Mouse (Mus musculus): ENCODE results near the gene S100a6. TPM values are rescaled to one million over a fixed set of nuclear protein-coding genes. Genes with fewer than 3 reads are reported as not detected.

The S100a6 gene
- polyA plus RNA-seq, 1 experiment: 90.6 TPM

GRCm38 (mm10) chr3:90617586-90617985, 4.9 kb downstream of the S100a6 start:
- 3% methylated on average over 1 of the region's 1 CpGs for WGBS
- H3K27ac ChIP-seq (ENCODE audit: insufficient read depth, low read length): no peak overlapping the region
- H3K4me3 ChIP-seq (ENCODE audit: extremely low read depth, insufficient read depth, insufficient read length): no peak overlapping the region
- peaks cover 15% of the 10 kb centered on the region; the same call in 1 of the 2 replicates for H3K4me1 ChIP-seq (ENCODE audit: control insufficient read depth, insufficient read depth, insufficient read length)
- DNase-seq (ENCODE audit: low read depth in 1 of 2, low spot score in 2 of 2): no peak
- no peak for TF ChIP-seq CTCF (IDR thresholded peaks at IDR 0.05; ENCODE audit: extremely low read depth, insufficient read depth, insufficient read length, insufficient replicate concordance)
- no peak for TF ChIP-seq POLR2A (IDR thresholded peaks at IDR 0.05; ENCODE audit: low read depth, low read length)
- no peaks in the 10 kb centered on the region for H3K36me3 ChIP-seq (ENCODE audit: control insufficient read depth, insufficient read depth, low read length)
- no peaks in the 10 kb centered on the region for H3K27me3 ChIP-seq (ENCODE audit: control insufficient read depth, insufficient read depth, low read length)

DNA sequence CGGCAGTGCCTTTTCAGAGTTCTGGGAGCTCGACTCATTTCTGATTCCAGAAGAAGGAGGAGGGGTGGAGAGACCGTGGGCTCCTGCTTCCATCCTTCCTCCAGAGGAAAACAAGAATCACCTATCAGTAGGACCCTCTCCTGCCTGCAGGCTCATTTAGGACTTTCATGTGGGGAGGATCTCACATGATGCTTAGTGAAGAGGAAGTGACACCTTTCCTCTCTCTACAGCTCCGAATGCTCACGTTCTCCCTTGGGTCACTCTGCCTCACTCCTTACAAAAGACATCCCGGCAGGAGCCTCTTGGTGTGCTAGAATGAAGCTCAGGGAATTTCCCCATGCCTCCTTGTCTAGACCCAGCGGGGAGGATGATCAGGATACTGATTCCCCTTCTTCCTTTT, 8.9 kb downstream of the S100a6 start:
- 32% methylated on average over 7 of the region's 7 CpGs for WGBS
- no peaks in the 10 kb centered on the region for H3K27me3 ChIP-seq (ENCODE audit: control insufficient read depth, insufficient read depth, low read length)
- H3K4me3 ChIP-seq (ENCODE audit: extremely low read depth, insufficient read depth, insufficient read length): no peak overlapping the region
- TF ChIP-seq POLR2A (IDR thresholded peaks at IDR 0.05; ENCODE audit: low read depth, low read length) (no peak), CTCF (IDR thresholded peaks at IDR 0.05; ENCODE audit: extremely low read depth, insufficient read depth, insufficient read length, insufficient replicate concordance) (no peak)
- no peak for DNase-seq (ENCODE audit: low read depth in 1 of 2, low spot score in 2 of 2)
- H3K27ac ChIP-seq (ENCODE audit: insufficient read depth, low read length): no peak overlapping the region
- H3K36me3 ChIP-seq (ENCODE audit: control insufficient read depth, insufficient read depth, low read length): no peaks in the 10 kb centered on the region
- H3K4me1 ChIP-seq (ENCODE audit: control insufficient read depth, insufficient read depth, insufficient read length): no peaks in the 10 kb centered on the region; the same call in 1 of the 2 replicates

DNA sequence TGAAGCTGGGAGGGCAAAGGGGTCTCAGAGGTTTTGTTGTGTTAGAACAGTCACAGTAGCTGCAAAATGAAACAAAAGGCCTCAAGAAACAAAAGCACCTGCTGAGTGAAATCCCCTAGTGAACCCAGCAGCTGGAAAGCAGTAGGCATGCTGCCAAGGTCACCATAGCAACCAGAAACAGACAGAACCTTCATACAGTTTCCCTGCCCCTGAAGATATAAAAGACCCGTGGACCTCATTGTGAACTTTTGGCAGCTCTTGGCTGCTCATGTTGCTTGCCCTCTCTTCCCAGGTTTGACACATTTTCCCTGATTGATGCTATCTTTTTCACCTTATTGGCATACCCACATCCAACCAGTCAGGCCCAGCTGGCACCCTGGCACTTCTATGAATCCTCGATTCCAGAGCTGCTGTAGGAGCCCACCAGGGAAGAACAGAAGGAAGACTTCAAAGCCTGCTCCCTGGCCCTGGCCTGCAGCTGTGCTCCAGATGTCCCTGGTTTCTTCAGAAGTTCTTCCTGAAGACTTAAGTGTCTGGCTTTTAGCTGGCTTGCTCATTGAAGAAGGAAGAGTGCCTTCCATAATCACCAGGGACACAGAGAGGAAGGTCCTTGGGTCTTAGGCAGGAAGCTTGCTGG, 10.9 kb downstream of the S100a6 start:
- H3K27me3 ChIP-seq (ENCODE audit: control insufficient read depth, insufficient read depth, low read length): no peaks in the 10 kb centered on the region
- no peak overlapping the region for H3K4me3 ChIP-seq (ENCODE audit: extremely low read depth, insufficient read depth, insufficient read length)
- H3K4me1 ChIP-seq (ENCODE audit: control insufficient read depth, insufficient read depth, insufficient read length): no peaks in the 10 kb centered on the region; the same call in 1 of the 2 replicates
- WGBS: 33% methylated on average over 2 of the region's 2 CpGs
- no peak for TF ChIP-seq POLR2A (IDR thresholded peaks at IDR 0.05; ENCODE audit: low read depth, low read length)
- TF ChIP-seq CTCF (IDR thresholded peaks at IDR 0.05; ENCODE audit: extremely low read depth, insufficient read depth, insufficient read length, insufficient replicate concordance): no peak
- no peak overlapping the region for H3K27ac ChIP-seq (ENCODE audit: insufficient read depth, low read length)
- H3K36me3 ChIP-seq (ENCODE audit: control insufficient read depth, insufficient read depth, low read length): no peaks in the 10 kb centered on the region
- DNase-seq (ENCODE audit: low read depth in 1 of 2, low spot score in 2 of 2): peak in 1 of 2 experiments; percentile 34

DNA sequence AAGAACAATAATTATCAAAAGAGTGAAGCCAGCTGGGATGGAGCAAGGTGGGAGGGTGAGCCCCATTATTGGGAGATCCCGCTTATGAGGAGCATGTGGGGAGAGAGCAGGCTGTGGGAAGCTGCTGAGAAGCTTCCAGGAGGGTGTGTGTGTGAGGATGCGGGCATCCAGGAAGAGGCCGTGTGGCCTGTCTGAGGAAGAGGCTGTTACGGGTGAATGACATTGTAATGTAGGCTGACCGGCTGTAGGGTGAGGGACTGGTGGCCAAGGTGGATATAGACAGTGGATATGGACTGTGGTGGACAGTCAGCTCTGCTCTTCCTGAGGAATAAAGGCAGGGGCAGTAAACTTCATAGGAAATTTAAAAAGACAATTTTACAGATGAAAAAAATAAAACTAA, 12.8 kb downstream of the S100a6 start:
- TF ChIP-seq CTCF (IDR thresholded peaks at IDR 0.05; ENCODE audit: extremely low read depth, insufficient read depth, insufficient read length, insufficient replicate concordance) (no peak), POLR2A (IDR thresholded peaks at IDR 0.05; ENCODE audit: low read depth, low read length) (no peak)
- H3K4me3 ChIP-seq (ENCODE audit: extremely low read depth, insufficient read depth, insufficient read length): no peak overlapping the region
- no peaks in the 10 kb centered on the region for H3K27me3 ChIP-seq (ENCODE audit: control insufficient read depth, insufficient read depth, low read length)
- H3K27ac ChIP-seq (ENCODE audit: insufficient read depth, low read length): no peak overlapping the region
- WGBS: 91% methylated on average over 5 of the region's 5 CpGs
- H3K4me1 ChIP-seq (ENCODE audit: control insufficient read depth, insufficient read depth, insufficient read length): no peaks in the 10 kb centered on the region; the same call in 1 of the 2 replicates
- H3K36me3 ChIP-seq (ENCODE audit: control insufficient read depth, insufficient read depth, low read length): no peaks in the 10 kb centered on the region
- DNase-seq (ENCODE audit: low read depth in 1 of 2, low spot score in 2 of 2): no peak

DNA sequence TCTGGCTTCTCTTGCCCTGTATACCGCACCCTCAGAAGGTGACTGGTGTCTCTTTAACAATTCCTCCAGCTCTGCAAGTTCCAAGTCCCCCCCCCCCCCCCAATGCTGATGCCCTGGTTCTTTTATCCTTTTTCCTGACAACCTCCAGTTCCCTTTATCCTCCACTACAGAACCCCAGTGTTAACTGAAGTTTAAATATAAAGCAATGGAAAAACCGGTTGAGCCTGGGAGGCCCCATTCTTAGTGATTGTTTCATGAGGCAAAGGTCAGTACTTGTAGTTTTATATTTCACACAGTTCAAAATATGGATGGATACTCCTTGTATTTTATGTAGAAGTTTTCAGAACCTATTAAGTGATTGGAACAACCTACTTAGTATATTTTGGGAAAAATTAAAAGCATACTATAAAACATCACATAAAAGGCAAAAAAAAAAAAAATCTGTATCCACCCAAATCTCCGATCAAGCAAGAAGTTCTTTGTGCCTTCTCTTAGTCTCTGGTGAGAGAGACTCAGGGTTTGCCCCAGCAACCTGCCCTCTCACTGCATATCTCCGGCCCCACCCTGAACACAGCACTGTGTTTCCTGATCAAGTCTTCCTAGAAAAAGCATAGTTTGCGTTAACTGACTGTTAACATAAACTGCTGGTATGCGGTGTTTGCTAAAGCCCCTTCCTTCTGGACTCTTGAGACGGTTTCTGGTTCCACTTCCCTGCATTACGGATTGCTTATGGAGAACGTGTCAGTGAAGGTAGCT, 13.8 kb downstream of the S100a6 start:
- no peak for DNase-seq (ENCODE audit: low read depth in 1 of 2, low spot score in 2 of 2)
- Histone ChIP-seq H3K27ac (ENCODE audit: insufficient read depth, low read length) (no peak overlapping the region), H3K4me1 (ENCODE audit: control insufficient read depth, insufficient read depth, insufficient read length) (no peaks in the 10 kb centered on the region; the same call in 1 of the 2 replicates), H3K4me3 (ENCODE audit: extremely low read depth, insufficient read depth, insufficient read length) (no peak overlapping the region), H3K27me3 (ENCODE audit: control insufficient read depth, insufficient read depth, low read length) (no peaks in the 10 kb centered on the region), H3K36me3 (ENCODE audit: control insufficient read depth, insufficient read depth, low read length) (no peaks in the 10 kb centered on the region)
- whole genome bisulfite sequencing: 86% methylated on average over 9 of the region's 9 CpGs
- TF ChIP-seq CTCF (IDR thresholded peaks at IDR 0.05; ENCODE audit: extremely low read depth, insufficient read depth, insufficient read length, insufficient replicate concordance) (no peak), POLR2A (IDR thresholded peaks at IDR 0.05; ENCODE audit: low read depth, low read length) (no peak)

DNA sequence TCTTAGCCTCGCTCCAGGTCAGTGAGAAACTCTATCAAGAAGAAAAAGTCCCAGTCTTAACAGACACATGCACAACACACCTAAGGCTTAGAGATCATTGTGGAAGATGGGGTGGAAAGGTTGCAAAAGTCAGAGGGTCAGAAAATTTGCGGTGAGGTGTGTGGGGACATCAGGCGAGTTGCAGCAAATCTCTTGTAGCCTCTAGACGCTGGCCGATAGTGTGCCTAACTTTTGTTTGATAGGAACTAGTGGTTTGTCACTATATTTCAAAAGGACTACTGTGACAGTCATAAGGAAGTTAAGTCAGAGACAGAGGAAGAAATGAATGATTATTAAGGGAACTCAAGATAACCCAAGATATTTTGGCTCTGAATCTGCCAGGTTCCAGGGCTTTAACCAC, 14.7 kb downstream of the S100a6 start:
- 77% methylated on average over 5 of the region's 5 CpGs for WGBS
- H3K36me3 ChIP-seq (ENCODE audit: control insufficient read depth, insufficient read depth, low read length): no peaks in the 10 kb centered on the region
- no peak overlapping the region for H3K4me3 ChIP-seq (ENCODE audit: extremely low read depth, insufficient read depth, insufficient read length)
- no peaks in the 10 kb centered on the region for H3K27me3 ChIP-seq (ENCODE audit: control insufficient read depth, insufficient read depth, low read length)
- H3K27ac ChIP-seq (ENCODE audit: insufficient read depth, low read length): no peak overlapping the region
- DNase-seq (ENCODE audit: low read depth in 1 of 2, low spot score in 2 of 2): no peak
- no peak for TF ChIP-seq CTCF (IDR thresholded peaks at IDR 0.05; ENCODE audit: extremely low read depth, insufficient read depth, insufficient read length, insufficient replicate concordance)
- TF ChIP-seq POLR2A (IDR thresholded peaks at IDR 0.05; ENCODE audit: low read depth, low read length): no peak
- H3K4me1 ChIP-seq (ENCODE audit: control insufficient read depth, insufficient read depth, insufficient read length): no peaks in the 10 kb centered on the region

DNA sequence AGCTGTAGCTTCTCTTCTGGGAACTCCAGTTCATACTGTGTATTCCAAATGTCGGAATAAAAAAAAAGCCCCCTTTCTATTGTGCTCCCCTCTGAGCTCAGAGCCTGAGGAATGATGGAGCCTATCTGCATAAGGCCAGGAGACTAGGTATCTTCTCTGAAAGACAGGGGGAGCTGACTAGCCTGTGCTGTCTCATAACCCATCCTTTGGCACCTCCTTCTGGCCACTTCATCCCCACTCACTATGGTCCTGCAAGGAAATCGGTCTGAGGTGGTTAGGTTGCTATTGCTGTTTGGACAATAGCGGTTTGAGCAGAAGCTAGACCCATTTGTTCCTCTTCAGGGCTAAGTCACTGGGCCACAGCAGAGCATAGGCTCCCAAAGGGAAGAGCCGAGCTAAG, 15.1 kb downstream of the S100a6 start:
- no peak for DNase-seq (ENCODE audit: low read depth in 1 of 2, low spot score in 2 of 2)
- H3K4me3 ChIP-seq (ENCODE audit: extremely low read depth, insufficient read depth, insufficient read length): no peak overlapping the region

More for the DNA sequence above, 15.1 kb downstream of the S100a6 start:
- WGBS: 66% methylated on average over 4 of the region's 4 CpGs
- Histone ChIP-seq H3K27me3 (ENCODE audit: control insufficient read depth, insufficient read depth, low read length) (no peaks in the 10 kb centered on the region), H3K27ac (ENCODE audit: insufficient read depth, low read length) (no peak overlapping the region), H3K4me1 (ENCODE audit: control insufficient read depth, insufficient read depth, insufficient read length) (no peaks in the 10 kb centered on the region), H3K36me3 (ENCODE audit: control insufficient read depth, insufficient read depth, low read length) (no peaks in the 10 kb centered on the region)
- TF ChIP-seq CTCF (IDR thresholded peaks at IDR 0.05; ENCODE audit: extremely low read depth, insufficient read depth, insufficient read length, insufficient replicate concordance) (peak; percentile 43; the same call in 1 of the 2 replicates), POLR2A (IDR thresholded peaks at IDR 0.05; ENCODE audit: low read depth, low read length) (no peak)

All from spleen, adult 2 months (tissue).